Mouse (Mus musculus) lung, adult 2 months (tissue): ENCODE measurements at regions not wholly inside any gene's neighbourhood (a gene's known extent, or its start where the extent isn't known, plus 50 kb on each side); places are given as distances from the start of the nearest gene placed in this dataset.

Experiments used
- CTCF ChIP-seq: fragments of 200-500 bp; IDR thresholded peaks from 2 replicates; pipeline ENCODE4 v1.5.1; 2011; ENCODE audit warnings: mild to moderate bottlenecking, low read length, control low read depth; ENCODE audit not compliant: insufficient read depth
- POLR2A ChIP-seq: fragments of 200-500 bp; IDR thresholded peaks from 2 replicates; pipeline ENCODE4 v1.6.1; 2011; ENCODE audit warnings: low read depth, mild to moderate bottlenecking, control low read depth, low read length, borderline replicate concordance; ENCODE audit errors: extremely low read depth

DNA sequence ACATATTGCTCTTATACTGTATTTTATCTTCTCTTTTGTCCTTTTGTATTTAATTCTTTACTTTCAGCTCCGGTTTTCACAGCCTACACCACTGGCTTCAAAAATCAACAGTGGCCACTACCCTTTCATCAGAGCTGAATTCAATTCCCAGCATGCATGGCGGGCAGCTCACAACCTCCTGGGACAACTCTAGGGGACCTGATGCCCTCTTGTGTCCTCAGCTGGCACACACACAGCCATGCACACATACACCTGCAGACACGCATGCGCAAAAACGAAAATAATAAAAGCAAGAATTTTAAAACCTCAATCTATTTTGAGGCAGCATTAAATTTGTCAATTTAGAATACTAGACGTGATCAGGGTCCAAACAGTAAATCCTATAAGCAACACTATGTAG lies 82.6 kb upstream of the Samsn1 start:
- TF ChIP-seq CTCF (no peak), POLR2A (no peak)
